Comparison of ENCODE assay signal across 8 mouse cellular contexts in genomic region chr1:44117571-44117970, GRCm38 (mm10). TPM values are rescaled to one million over a fixed set of nuclear protein-coding genes. Genes with fewer than 3 reads are reported as not detected.
DNase-seq lines count a peak whose midpoint lies in the region; ATAC-seq and TF ChIP-seq lines count a peak whose summit lies in the region.

No protein-coding gene starts in this region.

- DNase-seq in heart, postnatal 0 days (ENCODE audit: low spot score), result no peak
- DNase-seq in heart, adult 11 months, result no peak
- peak; percentile 31 for DNase-seq in c-Kit-positive CD71-positive TER-119-negative erythroid progenitor cells, embryonic 14.5 days (ENCODE audit: low read depth)
- DNase-seq in spleen, adult 18-20 months, result no peak
- DNase-seq in thymus, postnatal 25 days, result no peak
- DNase-seq in kidney, postnatal 4 days, result no peak

- H3K27ac ChIP-seq in heart, postnatal 0 days (ENCODE audit: low read depth), result no peak overlapping the region
- H3K27ac ChIP-seq in hindbrain, embryonic 16.5 days (ENCODE audit: low read depth, low read length), result no peak overlapping the region
- no peak overlapping the region for H3K27ac ChIP-seq in midbrain, embryonic 16.5 days (ENCODE audit: low read length)

- no peaks in the 10 kb centered on the region for H3K27me3 ChIP-seq in heart, postnatal 0 days (ENCODE audit: control insufficient read depth, insufficient read depth, low read length)
- no peaks in the 10 kb centered on the region for H3K27me3 ChIP-seq in hindbrain, embryonic 16.5 days (replicated peaks; ENCODE audit: control insufficient read depth, insufficient read depth, low read length)
- H3K27me3 ChIP-seq in midbrain, embryonic 16.5 days (ENCODE audit: control insufficient read depth, insufficient read depth, low read depth, low read length), result no peaks in the 10 kb centered on the region

- peaks cover 32% of the 10 kb centered on the region for H3K36me3 ChIP-seq in heart, postnatal 0 days (replicated peaks; ENCODE audit: control insufficient read depth, insufficient read depth, low read length)
- peaks cover 9% of the 10 kb centered on the region; the same call in 1 of the 2 replicates for H3K36me3 ChIP-seq in hindbrain, embryonic 16.5 days (ENCODE audit: control insufficient read depth, insufficient read depth, low read length)
- H3K36me3 ChIP-seq in midbrain, embryonic 16.5 days (ENCODE audit: control insufficient read depth, insufficient read depth, low read length), result peaks cover 5% of the 10 kb centered on the region; the same call in 1 of the 2 replicates

- no peak for TF ChIP-seq EP300 in heart, postnatal 0 days (IDR thresholded peaks at IDR 0.05; ENCODE audit: low read depth)

- TF ChIP-seq CTCF in heart, postnatal 0 days (IDR thresholded peaks at IDR 0.05; ENCODE audit: low read depth), result no peak

- H3K4me2 ChIP-seq in heart, postnatal 0 days (ENCODE audit: low read depth, low read length), result peak overlapping the region; percentile 89; the same call in 1 of the 2 replicates
- peak overlapping the region; percentile 84 for H3K4me2 ChIP-seq in hindbrain, embryonic 16.5 days (ENCODE audit: low read length)
- H3K4me2 ChIP-seq in midbrain, embryonic 16.5 days (ENCODE audit: low read length), result peak overlapping the region; percentile 61

- H3K4me3 ChIP-seq in heart, postnatal 0 days (ENCODE audit: low read depth, low read length), result peak overlapping the region; percentile 61
- H3K4me3 ChIP-seq in hindbrain, embryonic 16.5 days (ENCODE audit: low read length), result no peak overlapping the region; the same call in 1 of the 2 replicates
- no peak overlapping the region for H3K4me3 ChIP-seq in midbrain, embryonic 16.5 days (ENCODE audit: low read depth, low read length)

- H3K4me1 ChIP-seq in heart, postnatal 0 days (ENCODE audit: control insufficient read depth, insufficient read depth), result peaks cover 3% of the 10 kb centered on the region; the same call in 1 of the 2 replicates
- peaks cover 9% of the 10 kb centered on the region for H3K4me1 ChIP-seq in hindbrain, embryonic 16.5 days (ENCODE audit: control insufficient read depth, insufficient read depth, low read depth, low read length)
- peaks cover 18% of the 10 kb centered on the region for H3K4me1 ChIP-seq in midbrain, embryonic 16.5 days (ENCODE audit: control insufficient read depth, insufficient read depth, low read length)

- no peaks in the 10 kb centered on the region for H3K9me3 ChIP-seq in heart, postnatal 0 days (replicated peaks; ENCODE audit: control insufficient read depth, low read length)
- H3K9me3 ChIP-seq in hindbrain, embryonic 16.5 days (ENCODE audit: control insufficient read depth, low read length), result no peaks in the 10 kb centered on the region
- H3K9me3 ChIP-seq in midbrain, embryonic 16.5 days (replicated peaks; ENCODE audit: control insufficient read depth, low read length, poor library complexity, severe bottlenecking), result no peaks in the 10 kb centered on the region

- no peak overlapping the region for H3K9ac ChIP-seq in heart, postnatal 0 days (replicated peaks; ENCODE audit: low read depth, low read length)
- no peak overlapping the region for H3K9ac ChIP-seq in hindbrain, embryonic 16.5 days (ENCODE audit: low read depth, low read length)
- H3K9ac ChIP-seq in midbrain, embryonic 16.5 days (ENCODE audit: low read depth, low read length), result no peak overlapping the region

- ATAC-seq in heart, postnatal 0 days (ENCODE audit: insufficient read depth, low read depth), result no peak
- no peak for ATAC-seq in hindbrain, embryonic 16.5 days
- no peak for ATAC-seq in midbrain, embryonic 16.5 days

RNA-seq across cellular contexts. Expression of gene Kdelc1, which starts 1.0 kb away (rescaled TPM):
- 14.2 and 20.2 TPM in 2 replicates for total RNA-seq in heart, postnatal 0 days (2014; rRNA removed; ENCODE audit: low replicate concordance)
- polyA plus RNA-seq in heart, postnatal 0 days (2015; fragmentation: Nextera tagmentation; extraction: Ambion mirVana), result 25.4 and 30.2 TPM in 2 replicates
- polyA plus RNA-seq in hindbrain, embryonic 16.5 days (2015; fragmentation: Nextera tagmentation; extraction: Ambion mirVana), result 26.3 and 29.4 TPM in 2 replicates
- 26.0 and 26.6 TPM in 2 replicates for polyA plus RNA-seq in midbrain, embryonic 16.5 days (2015; fragmentation: Nextera tagmentation; extraction: Ambion mirVana)

RNA-seq across cellular contexts. Expression of gene Bivm, which starts 1.2 kb away (rescaled TPM):
- 5.1 and 20.2 TPM in 2 replicates for total RNA-seq in heart, postnatal 0 days (2014; rRNA removed; ENCODE audit: low replicate concordance)
- 9.2 and 9.9 TPM in 2 replicates for polyA plus RNA-seq in heart, postnatal 0 days (2015; fragmentation: Nextera tagmentation; extraction: Ambion mirVana)
- polyA plus RNA-seq in hindbrain, embryonic 16.5 days (2015; fragmentation: Nextera tagmentation; extraction: Ambion mirVana), result 27.3 and 32.3 TPM in 2 replicates
- polyA plus RNA-seq in midbrain, embryonic 16.5 days (2015; fragmentation: Nextera tagmentation; extraction: Ambion mirVana), result 29.7 and 31.4 TPM in 2 replicates

RNA-seq across cellular contexts. Expression of gene Tex30, which starts 15.3 kb away (rescaled TPM):
- total RNA-seq in heart, postnatal 0 days (2014; rRNA removed; ENCODE audit: low replicate concordance), result 17.7 and 54.1 TPM in 2 replicates
- polyA plus RNA-seq in heart, postnatal 0 days (2015; fragmentation: Nextera tagmentation; extraction: Ambion mirVana), result 35.5 and 42.7 TPM in 2 replicates
- polyA plus RNA-seq in hindbrain, embryonic 16.5 days (2015; fragmentation: Nextera tagmentation; extraction: Ambion mirVana), result 40.3 and 40.4 TPM in 2 replicates
- 39.7 and 43.5 TPM in 2 replicates for polyA plus RNA-seq in midbrain, embryonic 16.5 days (2015; fragmentation: Nextera tagmentation; extraction: Ambion mirVana)

RNA-seq across cellular contexts. Expression of gene Ercc5, which starts 30.0 kb away (rescaled TPM):
- 12.1 and 39.8 TPM in 2 replicates for total RNA-seq in heart, postnatal 0 days (2014; rRNA removed; ENCODE audit: low replicate concordance)
- polyA plus RNA-seq in heart, postnatal 0 days (2015; fragmentation: Nextera tagmentation; extraction: Ambion mirVana), result 9.3 and 10.7 TPM in 2 replicates
- 22.0 and 25.0 TPM in 2 replicates for polyA plus RNA-seq in hindbrain, embryonic 16.5 days (2015; fragmentation: Nextera tagmentation; extraction: Ambion mirVana)
- 28.6 and 33.2 TPM in 2 replicates for polyA plus RNA-seq in midbrain, embryonic 16.5 days (2015; fragmentation: Nextera tagmentation; extraction: Ambion mirVana)

RNA-seq across cellular contexts. Expression of gene Gm8251, which starts 55.8 kb away (rescaled TPM):
- total RNA-seq in heart, postnatal 0 days (2014; rRNA removed; ENCODE audit: low replicate concordance), result not detected in 2 replicates
- not detected in 2 replicates for polyA plus RNA-seq in heart, postnatal 0 days (2015; fragmentation: Nextera tagmentation; extraction: Ambion mirVana)
- 0.04 TPM in 1 of 2 replicates, not detected in the other for polyA plus RNA-seq in hindbrain, embryonic 16.5 days (2015; fragmentation: Nextera tagmentation; extraction: Ambion mirVana)
- 0.04 TPM in 1 of 2 replicates, not detected in the other for polyA plus RNA-seq in midbrain, embryonic 16.5 days (2015; fragmentation: Nextera tagmentation; extraction: Ambion mirVana)
